Mouse (Mus musculus) midbrain, embryonic 16.5 days (tissue): ENCODE results near the gene Atp13a1. TPM values are rescaled to one million over a fixed set of nuclear protein-coding genes. Genes with fewer than 3 reads are reported as not detected.

Experiments
- ATAC-seq: fragments of 200-750 bp; cut with Nextera tagmentation; 2 replicates; pipeline ENCODE4 v1.8.0; 2017; ENCODE audit warnings: moderate TSS enrichment
- H3K27ac ChIP-seq: fragments of 300-500 bp; sonication (generic); 2 replicates; pipeline ENCODE4 v1.5.1; 2014; ENCODE audit warnings: mild to moderate bottlenecking, low read length, mixed read lengths
- H3K27me3 ChIP-seq: fragments of 300-500 bp; sonication (generic); 2 replicates; pipeline ENCODE4 v1.6.1; 2014; ENCODE audit warnings: low read depth, low read length, mixed read lengths; ENCODE audit not compliant: control insufficient read depth, insufficient read depth
- H3K36me3 ChIP-seq: fragments of 300-500 bp; sonication (generic); 2 replicates; pipeline ENCODE4 v1.6.1; 2014; ENCODE audit warnings: mild to moderate bottlenecking, low read length, moderate library complexity, mixed read lengths; ENCODE audit not compliant: control insufficient read depth, insufficient read depth
- H3K4me1 ChIP-seq: fragments of 300-500 bp; sonication (generic); 2 replicates; pipeline ENCODE4 v1.6.1; 2014; ENCODE audit warnings: mild to moderate bottlenecking, low read length, mixed read lengths; ENCODE audit not compliant: control insufficient read depth, insufficient read depth
- H3K4me2 ChIP-seq: fragments of 300-500 bp; sonication (generic); 2 replicates; pipeline ENCODE4 v1.6.1; 2014; ENCODE audit warnings: mild to moderate bottlenecking, low read length, mixed read lengths
- H3K4me3 ChIP-seq: fragments of 300-500 bp; sonication (generic); 2 replicates; pipeline ENCODE4 v1.5.1; 2014; ENCODE audit warnings: low read depth, mild to moderate bottlenecking, low read length, moderate library complexity, mixed read lengths
- H3K9ac ChIP-seq: fragments of 300-500 bp; sonication (generic); 2 replicates; pipeline ENCODE4 v1.6.1; 2014; ENCODE audit warnings: low read depth, low read length, mixed read lengths
- H3K9me3 ChIP-seq: fragments of 300-500 bp; sonication (generic); replicated peaks from 2 replicates; pipeline ENCODE4 v1.6.1; 2014; ENCODE audit warnings: mild to moderate bottlenecking, low read length, mixed read lengths; ENCODE audit not compliant: control insufficient read depth, poor library complexity, severe bottlenecking
- WGBS: fragments of 180-500 bp; shearing (Covaris S2); extraction: QIAGEN DNeasy Blood & Tissue Kit; methylation state at CpG from one replicate; pipeline ENCODE4 v1.1.7; 2014; 5-methylcytosine and 5-hydroxymethylcytosine counted together
- polyA plus RNA-seq: library from polyadenylated mRNA; unstranded; fragments of >200 nt; fragmentation: Nextera tagmentation; extraction: Ambion mirVana; gene quantifications from 2 replicates; pipeline ENCODE4 v1.2.1, GENCODE M21; 2015

The Atp13a1 gene
- polyA plus RNA-seq, 1 experiment from 2014 or later, result 57.1 TPM

DNA sequence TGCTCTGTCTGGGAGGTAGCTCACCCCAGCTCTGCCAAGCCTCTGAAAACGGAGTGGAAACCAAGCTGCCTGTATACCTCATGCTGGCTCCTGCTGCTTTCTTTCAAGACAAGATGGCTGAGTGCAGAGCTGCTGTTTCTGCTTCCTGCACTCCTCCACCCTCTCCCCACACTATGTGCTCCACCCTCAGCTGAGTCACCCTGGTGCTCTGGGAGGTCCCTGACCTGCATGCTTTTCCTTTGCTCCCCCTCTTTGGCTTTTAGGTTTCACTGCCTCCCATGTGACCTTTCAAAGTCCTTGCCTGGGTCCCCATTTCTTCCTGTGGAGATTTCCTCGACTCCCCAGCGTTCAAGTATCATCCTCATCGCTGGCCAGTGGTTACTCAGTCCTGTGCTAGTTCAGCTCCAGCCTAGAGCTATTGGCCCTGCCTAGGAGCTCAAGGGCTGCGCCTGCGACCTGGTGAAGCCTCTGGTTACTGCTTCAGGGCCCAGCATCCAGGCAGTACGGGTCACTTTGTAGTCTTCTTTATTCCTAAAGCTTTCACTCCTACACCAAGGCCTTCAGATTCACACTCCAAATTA lies 60.1 kb downstream of the Atp13a1 start:
- Histone ChIP-seq H3K4me3 (no peak overlapping the region), H3K4me1 (no peaks in the 10 kb centered on the region), H3K27ac (no peak overlapping the region), H3K36me3 (peaks cover 3% of the 10 kb centered on the region; the same call in 1 of the 2 replicates), H3K9ac (no peak overlapping the region), H3K4me2 (no peak overlapping the region), H3K9me3 (no peaks in the 10 kb centered on the region), H3K27me3 (no peaks in the 10 kb centered on the region)
- no peak for ATAC-seq
- 88% methylated on average over 7 of the region's 7 CpGs for WGBS

DNA sequence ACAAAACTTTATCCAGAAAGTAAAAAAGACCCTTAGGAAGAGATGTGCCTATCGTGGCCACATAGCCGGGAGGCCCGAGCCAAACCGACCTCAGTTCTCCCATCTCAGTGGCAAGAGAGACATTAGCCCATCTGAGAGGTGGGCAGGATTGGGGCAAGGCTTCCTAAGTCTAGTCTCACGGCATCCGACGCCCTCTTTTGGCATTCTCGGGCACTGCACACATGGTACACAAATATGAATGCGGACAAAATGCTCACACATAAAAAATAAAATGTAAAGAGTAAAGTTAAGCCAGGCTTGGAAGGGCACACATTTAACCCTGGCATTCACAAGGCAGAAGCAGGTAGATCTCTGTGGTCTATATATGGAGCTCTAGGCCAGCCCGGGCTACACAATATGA lies 62.9 kb downstream of the Atp13a1 start:
- Histone ChIP-seq H3K36me3 (no peaks in the 10 kb centered on the region), H3K27me3 (no peaks in the 10 kb centered on the region), H3K4me3 (no peak overlapping the region), H3K4me1 (no peaks in the 10 kb centered on the region), H3K9me3 (no peaks in the 10 kb centered on the region), H3K4me2 (no peak overlapping the region), H3K9ac (no peak overlapping the region), H3K27ac (no peak overlapping the region)
- no peak for ATAC-seq
- WGBS, result 94% methylated on average over 10 of the region's 10 CpGs

Other genes starting within 250 kb of the Atp13a1 start
- gene Zfp868, start 165.6 kb upstream of the Atp13a1 start, polyA plus RNA-seq, result 37.9 and 42.0 TPM in 2 replicates
- gene Zfp964, start 136.7 kb upstream of the Atp13a1 start, polyA plus RNA-seq, result 2.5 TPM in 2 replicates
- 25.9 and 26.3 TPM in 2 replicates for gene Zfp869, start 80.4 kb upstream of the Atp13a1 start, polyA plus RNA-seq
- 7.9 and 8.0 TPM in 2 replicates for gene Zfp963, start 41.2 kb upstream of the Atp13a1 start, polyA plus RNA-seq
- 0.31 and 0.83 TPM in 2 replicates for gene Gm20422, start 16.3 kb upstream of the Atp13a1 start, polyA plus RNA-seq
- 38.8 and 44.3 TPM in 2 replicates for gene Zfp866, start within 50 bp of the Atp13a1 start, polyA plus RNA-seq
- 40.3 and 42.1 TPM in 2 replicates for gene Gmip, start 17.5 kb downstream of the Atp13a1 start, polyA plus RNA-seq
- gene Lpar2, start 31.3 kb downstream of the Atp13a1 start, polyA plus RNA-seq, result 0.69 and 0.88 TPM in 2 replicates
- gene Pbx4, start 41.3 kb downstream of the Atp13a1 start, polyA plus RNA-seq, result 58.9 and 65.7 TPM in 2 replicates
- gene Cilp2, start 96.5 kb downstream of the Atp13a1 start, polyA plus RNA-seq, result 6.3 and 6.6 TPM in 2 replicates
- gene Tssk6, start 111.0 kb downstream of the Atp13a1 start, polyA plus RNA-seq, result 3.0 and 3.5 TPM in 2 replicates
- gene Ndufa13, start 111.4 kb downstream of the Atp13a1 start, polyA plus RNA-seq, result 172 TPM in 2 replicates
- 12.0 and 12.3 TPM in 2 replicates for gene Yjefn3, start 111.5 kb downstream of the Atp13a1 start, polyA plus RNA-seq
- 15.8 and 19.1 TPM in 2 replicates for gene Gatad2a, start 205.2 kb downstream of the Atp13a1 start, polyA plus RNA-seq